Mouse (Mus musculus): ENCODE measurements around the gene Cideb. TPM values are rescaled to one million over a fixed set of nuclear protein-coding genes. Genes with fewer than 3 reads are reported as not detected.

The Cideb gene
- total and polyA plus RNA-seq, 2 experiments from 2014 or later, result 0.43 to 0.54 TPM

DNA sequence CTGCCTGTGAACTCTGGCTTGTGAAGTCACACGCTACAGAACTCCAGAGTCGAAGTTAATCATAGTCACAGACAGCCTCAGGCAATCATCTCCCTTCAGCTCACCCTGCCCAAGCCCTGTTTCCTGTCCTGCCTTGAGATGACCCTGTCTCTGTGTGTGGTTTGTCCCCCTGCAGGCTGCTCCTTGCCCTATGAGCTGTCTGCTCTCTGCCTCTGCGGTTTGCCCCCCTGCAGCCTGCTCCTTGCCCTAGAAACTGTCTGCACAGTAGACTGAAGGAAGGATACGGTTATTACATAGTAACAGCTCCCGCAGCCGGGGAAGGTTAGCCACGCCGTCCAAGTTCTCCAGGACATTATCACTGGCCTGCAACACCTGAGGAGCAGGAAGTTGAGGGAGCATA lies 41.4 kb downstream of the Cideb start:
- H3K27me3 ChIP-seq (ENCODE audit: insufficient read depth, low read length), result peaks cover 6% of the 10 kb centered on the region; the same call in 1 of the 2 replicates
- H3K9ac ChIP-seq, result no peak overlapping the region
- ATAC-seq, result no peak
- no peak for TF ChIP-seq CTCF (IDR thresholded peaks at IDR 0.05; ENCODE audit: low read depth)
- H3K36me3 ChIP-seq (ENCODE audit: insufficient read depth), result peaks cover 31% of the 10 kb centered on the region
- 92% methylated on average over 8 of the region's 8 CpGs for WGBS
- DNase-seq, result no peak
- no peak overlapping the region for H3K4me2 ChIP-seq (ENCODE audit: low read depth)
- no peaks in the 10 kb centered on the region for H3K4me1 ChIP-seq (ENCODE audit: insufficient read depth)
- no peak overlapping the region for H3K4me3 ChIP-seq (ENCODE audit: low read depth, low read length)
- H3K27ac ChIP-seq (ENCODE audit: low read depth, low read length), result no peak overlapping the region
- no peaks in the 10 kb centered on the region for H3K9me3 ChIP-seq (ENCODE audit: low read length)

DNA sequence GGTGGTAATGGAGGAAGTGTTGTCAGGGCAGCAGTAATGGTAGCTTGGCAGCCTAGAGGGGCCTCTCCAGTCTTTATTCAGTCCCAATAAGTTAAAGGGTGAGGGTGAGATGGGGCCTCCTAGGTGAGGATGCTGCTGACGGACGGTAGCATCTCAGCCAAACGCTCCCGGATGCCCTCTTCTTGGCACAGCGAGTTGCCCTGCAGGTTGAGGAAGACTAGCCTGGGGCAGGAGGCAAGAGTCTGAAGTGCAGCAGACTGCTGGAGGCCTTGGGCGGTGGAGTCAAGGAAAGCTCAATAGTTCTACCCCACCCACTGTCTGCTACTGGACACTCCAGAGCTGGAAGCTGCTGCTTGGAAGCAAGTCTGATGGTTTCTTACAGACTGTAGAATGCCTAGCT lies 42.0 kb downstream of the Cideb start:
- TF ChIP-seq CTCF (IDR thresholded peaks at IDR 0.05; ENCODE audit: low read depth), result no peak
- Histone ChIP-seq H3K4me3 (ENCODE audit: low read depth, low read length) (no peak overlapping the region), H3K9ac (no peak overlapping the region), H3K36me3 (ENCODE audit: insufficient read depth) (peaks cover 31% of the 10 kb centered on the region), H3K4me1 (ENCODE audit: insufficient read depth) (no peaks in the 10 kb centered on the region), H3K9me3 (ENCODE audit: low read length) (no peaks in the 10 kb centered on the region), H3K4me2 (ENCODE audit: low read depth) (no peak overlapping the region), H3K27me3 (ENCODE audit: insufficient read depth, low read length) (peaks cover 6% of the 10 kb centered on the region; the same call in 1 of the 2 replicates), H3K27ac (ENCODE audit: low read depth, low read length) (no peak overlapping the region)
- no peak for ATAC-seq
- 91% methylated on average over 6 of the region's 6 CpGs for WGBS
- no peak for DNase-seq

DNA sequence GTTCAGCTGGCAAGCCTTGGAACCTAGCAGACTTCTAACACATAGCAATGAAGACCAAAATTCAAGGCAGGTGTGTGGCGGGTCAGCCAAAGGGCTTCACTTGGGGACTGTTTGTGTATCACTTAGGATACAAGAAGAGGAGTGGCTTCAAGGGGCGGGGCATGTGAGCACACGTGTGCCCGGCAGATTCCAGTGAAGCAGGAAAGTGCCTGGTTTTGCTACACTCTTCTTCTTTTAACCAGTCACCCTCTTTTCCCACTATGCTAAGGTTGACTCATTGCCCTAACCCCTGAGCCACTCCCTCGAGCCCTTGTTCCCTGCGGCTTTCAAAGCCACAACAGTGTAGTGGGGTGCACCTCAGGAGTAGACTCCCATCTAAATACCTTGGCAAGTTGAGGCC lies 43.4 kb downstream of the Cideb start:
- WGBS, result 45% methylated on average over 6 of the region's 6 CpGs
- no peaks in the 10 kb centered on the region for H3K4me1 ChIP-seq (ENCODE audit: insufficient read depth)
- ATAC-seq (no peak), DNase-seq (no peak)
- H3K4me2 ChIP-seq (ENCODE audit: low read depth), result no peak overlapping the region
- H3K36me3 ChIP-seq (ENCODE audit: insufficient read depth), result peaks cover 31% of the 10 kb centered on the region
- H3K9me3 ChIP-seq (ENCODE audit: low read length), result no peaks in the 10 kb centered on the region
- TF ChIP-seq CTCF (IDR thresholded peaks at IDR 0.05; ENCODE audit: low read depth), result no peak
- no peak overlapping the region for H3K9ac ChIP-seq
- H3K4me3 ChIP-seq (ENCODE audit: low read depth, low read length), result no peak overlapping the region
- no peak overlapping the region for H3K27ac ChIP-seq (ENCODE audit: low read depth, low read length)
- H3K27me3 ChIP-seq (ENCODE audit: insufficient read depth, low read length), result peaks cover 6% of the 10 kb centered on the region; the same call in 1 of the 2 replicates

DNA sequence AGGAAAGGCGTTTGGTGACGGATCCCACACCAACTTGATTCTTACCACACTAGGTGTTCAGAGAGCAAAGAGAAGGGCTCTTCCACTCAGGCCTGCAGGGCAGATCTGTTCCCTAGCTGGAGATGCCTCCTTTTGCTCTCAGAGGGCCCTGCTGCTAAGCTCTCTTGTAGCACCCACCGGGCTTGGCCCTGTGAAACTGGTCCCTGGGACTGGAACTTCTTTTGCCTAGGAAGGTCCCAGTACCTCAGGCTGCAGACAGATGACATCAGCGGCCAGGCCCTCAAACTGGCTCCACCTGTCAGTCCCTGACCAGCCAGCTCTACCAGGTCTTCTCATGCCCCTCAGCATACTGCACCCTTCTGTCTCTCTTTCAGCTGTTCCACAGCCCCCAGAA lies 44.5 kb downstream of the Cideb start, which contains the start of gene Tgm1:
TSS of gene Tgm1 (minus strand) at position 198 of the 394 bp plus-strand sequence.
- Histone ChIP-seq H3K27ac (ENCODE audit: low read depth, low read length) (no peak within 1 kb of the TSS), H3K9me3 (ENCODE audit: low read length) (no peaks in the 10 kb centered on the region), H3K4me2 (ENCODE audit: low read depth) (no peak within 1 kb of the TSS), H3K36me3 (ENCODE audit: insufficient read depth) (peaks cover 24% of the 10 kb centered on the region), H3K4me3 (ENCODE audit: low read depth, low read length) (no peak within 1 kb of the TSS), H3K9ac (no peak within 1 kb of the TSS), H3K4me1 (ENCODE audit: insufficient read depth) (no peaks in the 10 kb centered on the region), H3K27me3 (ENCODE audit: insufficient read depth, low read length) (peaks cover 6% of the 10 kb centered on the region; the same call in 1 of the 2 replicates)
- WGBS, result 37% methylated on average over 4 of the region's 4 CpGs
- TF ChIP-seq CTCF (IDR thresholded peaks at IDR 0.05; ENCODE audit: low read depth), result no peak
- ATAC-seq (no peak), DNase-seq (no peak)

DNA sequence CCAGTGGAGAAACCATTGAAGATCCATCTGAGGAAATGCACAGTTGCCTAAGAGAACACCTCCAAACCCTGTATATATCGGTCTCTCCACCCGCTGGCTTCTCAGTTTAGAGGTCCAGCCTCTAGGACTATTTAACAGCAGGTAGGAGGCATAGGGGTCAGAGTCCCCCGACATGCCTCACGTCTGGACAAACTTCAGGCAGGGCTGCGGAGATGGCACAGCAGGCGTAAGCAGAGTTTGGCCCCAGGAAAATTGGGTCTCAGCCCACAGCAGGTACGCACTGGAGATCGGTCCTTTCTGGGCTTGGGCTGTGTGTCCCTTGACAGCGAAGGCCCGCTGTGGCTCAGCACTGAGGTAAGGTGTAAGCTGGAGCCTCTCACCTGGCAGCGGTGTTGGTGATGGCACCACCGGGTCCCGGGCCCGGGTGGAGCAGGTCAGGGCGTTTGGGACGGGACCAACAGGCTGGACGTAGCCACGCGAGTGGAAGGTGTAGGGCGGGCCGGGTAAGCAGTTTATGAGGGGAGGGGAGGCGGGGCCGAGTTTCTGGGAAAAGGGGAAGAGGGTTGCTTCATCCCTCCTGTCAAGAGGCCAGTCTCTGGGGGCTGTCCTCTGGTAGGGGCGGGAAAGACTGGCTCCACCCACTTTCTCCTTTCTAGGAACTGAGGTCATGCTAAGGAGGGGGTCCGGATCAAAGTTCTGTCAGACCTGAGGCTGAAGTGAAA lies 45.1 kb downstream of the Cideb start:
- peaks cover 6% of the 10 kb centered on the region; the same call in 1 of the 2 replicates for H3K27me3 ChIP-seq (ENCODE audit: insufficient read depth, low read length)
- no peak overlapping the region for H3K4me3 ChIP-seq (ENCODE audit: low read depth, low read length)
- no peak overlapping the region for H3K4me2 ChIP-seq (ENCODE audit: low read depth)
- no peaks in the 10 kb centered on the region for H3K9me3 ChIP-seq (ENCODE audit: low read length)
- peaks cover 19% of the 10 kb centered on the region for H3K36me3 ChIP-seq (ENCODE audit: insufficient read depth)
- no peak for ATAC-seq
- no peak for TF ChIP-seq CTCF (IDR thresholded peaks at IDR 0.05; ENCODE audit: low read depth)
- H3K4me1 ChIP-seq (ENCODE audit: insufficient read depth), result no peaks in the 10 kb centered on the region
- no peak overlapping the region for H3K27ac ChIP-seq (ENCODE audit: low read depth, low read length)
- DNase-seq, result no peak
- 14% methylated on average over 24 of the region's 25 CpGs for WGBS
- no peak overlapping the region for H3K9ac ChIP-seq

DNA sequence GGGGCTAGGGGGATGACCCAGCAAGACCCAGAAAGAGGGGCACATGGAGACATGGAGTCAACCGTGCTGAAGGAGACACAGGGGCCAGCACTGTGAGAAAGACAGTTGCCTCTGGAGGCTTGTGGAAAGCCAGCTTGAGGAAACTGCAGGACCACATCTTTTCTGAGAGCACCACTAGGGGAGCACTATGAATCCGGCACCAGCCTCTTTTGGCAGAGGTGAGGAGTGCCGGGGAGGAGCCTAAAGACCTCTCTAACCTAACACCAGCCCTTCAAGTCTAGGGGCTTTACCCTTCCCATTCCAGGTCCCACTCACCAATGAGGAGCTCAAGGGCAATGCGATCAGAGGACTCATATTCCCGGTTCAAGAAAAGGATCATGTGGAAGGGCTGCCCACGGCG lies 46.5 kb downstream of the Cideb start:
- H3K9ac ChIP-seq, result no peak overlapping the region
- H3K27ac ChIP-seq (ENCODE audit: low read depth, low read length), result no peak overlapping the region
- peaks cover 8% of the 10 kb centered on the region for H3K36me3 ChIP-seq (ENCODE audit: insufficient read depth)
- DNase-seq, result no peak
- H3K4me2 ChIP-seq (ENCODE audit: low read depth), result no peak overlapping the region
- no peak overlapping the region for H3K4me3 ChIP-seq (ENCODE audit: low read depth, low read length)
- peaks cover 6% of the 10 kb centered on the region; the same call in 1 of the 2 replicates for H3K27me3 ChIP-seq (ENCODE audit: insufficient read depth, low read length)
- H3K4me1 ChIP-seq (ENCODE audit: insufficient read depth), result no peaks in the 10 kb centered on the region
- H3K9me3 ChIP-seq (ENCODE audit: low read length), result no peaks in the 10 kb centered on the region
- ATAC-seq, result no peak
- 85% methylated on average over 7 of the region's 7 CpGs for WGBS
- TF ChIP-seq CTCF (IDR thresholded peaks at IDR 0.05; ENCODE audit: low read depth), result no peak

DNA sequence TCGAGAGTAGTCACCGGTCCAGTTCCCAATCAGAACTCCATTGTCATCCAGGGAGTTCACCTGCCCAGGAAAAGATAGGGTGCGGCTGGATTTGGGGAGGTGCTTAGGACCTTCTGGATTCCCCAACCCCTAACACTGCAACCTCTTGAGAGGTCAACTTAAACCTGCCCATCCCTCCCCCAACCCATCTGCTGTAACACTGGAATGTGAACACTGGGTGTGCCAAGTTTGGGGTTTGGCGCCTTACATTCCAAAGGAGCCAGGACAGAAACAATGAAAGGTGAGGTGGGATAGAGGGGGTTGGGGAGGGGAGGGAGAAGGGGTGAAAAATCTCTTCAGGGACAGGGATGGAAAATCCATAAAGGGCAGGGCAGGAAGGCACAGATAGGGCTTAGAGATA lies 48.7 kb downstream of the Cideb start:
- 84% methylated on average over 4 of the region's 4 CpGs for whole genome bisulfite sequencing
- Histone ChIP-seq H3K27ac (ENCODE audit: low read depth, low read length) (no peak overlapping the region), H3K9me3 (ENCODE audit: low read length) (no peaks in the 10 kb centered on the region), H3K4me1 (ENCODE audit: insufficient read depth) (no peaks in the 10 kb centered on the region), H3K27me3 (ENCODE audit: insufficient read depth, low read length) (peaks cover 6% of the 10 kb centered on the region; the same call in 1 of the 2 replicates), H3K4me2 (ENCODE audit: low read depth) (no peak overlapping the region), H3K9ac (no peak overlapping the region), H3K4me3 (ENCODE audit: low read depth, low read length) (no peak overlapping the region), H3K36me3 (ENCODE audit: insufficient read depth) (no peaks in the 10 kb centered on the region)
- no peak for TF ChIP-seq CTCF (IDR thresholded peaks at IDR 0.05; ENCODE audit: low read depth)
- no peak for DNase-seq
- ATAC-seq, result no peak
